Mouse (Mus musculus): ENCODE results near the gene Ypel3.
"Not testable (repeated sequence)": the region's sequence is repeated elsewhere in the genome, so short reads cannot be mapped to it uniquely, and the experiment has no call there.

Ypel3 gene

GRCm38 (mm10) chr7:126776598-126777057 lies at the start of gene Ypel3:
Gene Ypel3, plus strand, starts transcription at chr7:126776955.
- DNase-seq, result peak; percentile 96

GRCm38 (mm10) chr7:126730256-126730789 lies 46.4 kb upstream of the Ypel3 start:
- not testable (repeated sequence) for DNase-seq

GRCm38 (mm10) chr7:126736122-126736521 lies 40.6 kb upstream of the Ypel3 start:
- no peak for DNase-seq

GRCm38 (mm10) chr7:126739551-126739950 lies 37.2 kb upstream of the Ypel3 start:
- DNase-seq, result peak; percentile 88

GRCm38 (mm10) chr7:126740132-126740735 lies 36.5 kb upstream of the Ypel3 start:
- DNase-seq, result no peak

- DNase-seq, result no peak
Measured at GRCm38 (mm10) chr7:126740977-126741376, 35.8 kb upstream of the Ypel3 start.

- no peak for DNase-seq
Measured at GRCm38 (mm10) chr7:126741452-126741851, 35.3 kb upstream of the Ypel3 start.

GRCm38 (mm10) chr7:126741964-126742482 lies 34.7 kb upstream of the Ypel3 start:
- no peak for DNase-seq

GRCm38 (mm10) chr7:126746066-126746465 lies 30.7 kb upstream of the Ypel3 start:
- no peak for DNase-seq

- DNase-seq, result no peak
Measured at GRCm38 (mm10) chr7:126746798-126747197, 30.0 kb upstream of the Ypel3 start.

- DNase-seq, result no peak
Measured at GRCm38 (mm10) chr7:126748824-126749223, 27.9 kb upstream of the Ypel3 start.

- DNase-seq, result no peak
Measured at GRCm38 (mm10) chr7:126749582-126750343, 27.0 kb upstream of the Ypel3 start.

- peak; percentile 77 for DNase-seq
Measured at GRCm38 (mm10) chr7:126754866-126755265, 21.9 kb upstream of the Ypel3 start.

- no peak for DNase-seq
Measured at GRCm38 (mm10) chr7:126758539-126758938, 18.2 kb upstream of the Ypel3 start.

GRCm38 (mm10) chr7:126759050-126759671 lies 17.6 kb upstream of the Ypel3 start, which contains the start of gene Mapk3:
Gene Mapk3, plus strand, starts transcription at chr7:126759601.
- peak; percentile 90 for DNase-seq

GRCm38 (mm10) chr7:126759672-126760390 lies 16.9 kb upstream of the Ypel3 start:
- no peak for DNase-seq

GRCm38 (mm10) chr7:126760391-126760802 lies 16.4 kb upstream of the Ypel3 start:
- no peak for DNase-seq

GRCm38 (mm10) chr7:126760956-126761355 lies 15.8 kb upstream of the Ypel3 start:
- DNase-seq, result no peak

GRCm38 (mm10) chr7:126761529-126762067 lies 15.2 kb upstream of the Ypel3 start:
- DNase-seq, result no peak

- peak; percentile 77 for DNase-seq
Measured at GRCm38 (mm10) chr7:126762471-126763008, 14.2 kb upstream of the Ypel3 start.

GRCm38 (mm10) chr7:126765540-126765939 lies 11.2 kb upstream of the Ypel3 start:
- DNase-seq, result no peak

GRCm38 (mm10) chr7:126766201-126766600 lies 10.6 kb upstream of the Ypel3 start, which contains the start of gene Gdpd3:
Gene Gdpd3, plus strand, starts transcription at chr7:126766334.
- DNase-seq, result no peak

All from right cerebral cortex, adult 18-20 months (tissue).